Mouse (Mus musculus) kidney, postnatal 0 days (tissue): ENCODE measurements around the gene Bcar1. TPM values are rescaled to one million over a fixed set of nuclear protein-coding genes. Genes with fewer than 3 reads are reported as not detected.

Source experiments
- ATAC-seq: fragments of 200-750 bp; cut with Nextera tagmentation; replicated peaks from 2 replicates; pipeline ENCODE4 v1.8.0; 2017; ENCODE audit warnings: low read depth, moderate number of reproducible peaks, moderate TSS enrichment, moderate library complexity; ENCODE audit not compliant: low FRiP score
- DNase-seq: peaks from one replicate; pipeline ENCODE4 v3.0.0-alpha.2; 2016; ENCODE audit warnings: low spot score
- H3K27ac ChIP-seq: fragments of 300-500 bp; sonication (generic); 2 replicates; pipeline ENCODE4 v1.5.1; 2014; ENCODE audit warnings: mild to moderate bottlenecking
- H3K27me3 ChIP-seq: fragments of 300-500 bp; sonication (generic); 2 replicates; pipeline ENCODE4 v1.6.1; 2014; ENCODE audit warnings: low read length, mixed read lengths; ENCODE audit not compliant: insufficient read depth
- H3K36me3 ChIP-seq: fragments of 300-500 bp; sonication (generic); 2 replicates; pipeline ENCODE4 v1.6.1; 2014; ENCODE audit warnings: low read length, mixed read lengths; ENCODE audit not compliant: insufficient read depth
- H3K4me1 ChIP-seq: fragments of 300-500 bp; sonication (generic); replicated peaks from 2 replicates; pipeline ENCODE4 v1.6.1; 2014; ENCODE audit warnings: antibody characterized with exemption, low read length, mixed read lengths; ENCODE audit not compliant: insufficient read depth
- H3K4me2 ChIP-seq: fragments of 300-500 bp; sonication (generic); 2 replicates; pipeline ENCODE4 v1.6.1; 2014; ENCODE audit warnings: mild to moderate bottlenecking, low read length, moderate library complexity, mixed read lengths
- H3K4me3 ChIP-seq: fragments of 300-500 bp; sonication (generic); replicated peaks from 2 replicates; pipeline ENCODE4 v1.5.1; 2014; ENCODE audit warnings: low read depth, low read length
- H3K9ac ChIP-seq: fragments of 300-500 bp; sonication (generic); 2 replicates; pipeline ENCODE4 v1.6.1; 2014; ENCODE audit warnings: low read depth, low read length
- H3K9me3 ChIP-seq: fragments of 300-500 bp; sonication (generic); replicated peaks from 2 replicates; pipeline ENCODE4 v1.6.1; 2016; ENCODE audit warnings: low read length, inconsistent platforms, mixed read lengths
- CTCF ChIP-seq: IDR thresholded peaks from 2 replicates; pipeline ENCODE4 v1.5.1; 2016; ENCODE audit warnings: antibody characterized with exemption, low read depth, mild to moderate bottlenecking, moderate library complexity
- WGBS: fragments of 180-500 bp; shearing (Covaris S2); extraction: QIAGEN DNeasy Blood & Tissue Kit; methylation state at CpG from one replicate; pipeline ENCODE4 v1.1.7; 2014; 5-methylcytosine and 5-hydroxymethylcytosine counted together
- polyA plus RNA-seq: library from polyadenylated mRNA; unstranded; fragments of >200 nt; fragmentation: Nextera tagmentation; extraction: Ambion mirVana; gene quantifications from 2 replicates; pipeline ENCODE4 v1.2.1, GENCODE M21; 2015

Gene Bcar1
- polyA plus RNA-seq, 1 experiment from 2014 or later, result 49.1 TPM

GRCm38 (mm10) chr8:111760708-111761107, 17.1 kb upstream of the Bcar1 start:
- H3K9me3 ChIP-seq, result no peaks in the 10 kb centered on the region
- no peak overlapping the region for H3K4me2 ChIP-seq
- DNase-seq, result no peak
- WGBS, result 80% methylated on average over 13 of the region's 13 CpGs
- no peaks in the 10 kb centered on the region for H3K27me3 ChIP-seq
- no peak overlapping the region for H3K4me3 ChIP-seq
- no peak overlapping the region for H3K9ac ChIP-seq
- H3K27ac ChIP-seq, result no peak overlapping the region
- no peak for ATAC-seq
- 0 out of 2 replicates have a peak, but pooled peaks cover 4% of the 10 kb centered on the region for H3K36me3 ChIP-seq
- no peak for TF ChIP-seq CTCF
- H3K4me1 ChIP-seq, result no peaks in the 10 kb centered on the region

GRCm38 (mm10) chr8:111758817-111759216, 15.2 kb upstream of the Bcar1 start:
- DNase-seq (no peak), ATAC-seq (no peak)
- H3K4me2 ChIP-seq, result no peak overlapping the region
- H3K9me3 ChIP-seq, result no peaks in the 10 kb centered on the region
- no peak overlapping the region for H3K4me3 ChIP-seq
- H3K4me1 ChIP-seq, result peaks cover 6% of the 10 kb centered on the region; the same call in 1 of the 2 replicates
- 80% methylated on average over 5 of the region's 5 CpGs for WGBS
- no peaks in the 10 kb centered on the region for H3K36me3 ChIP-seq
- no peak overlapping the region for H3K9ac ChIP-seq
- TF ChIP-seq CTCF, result no peak
- no peak overlapping the region for H3K27ac ChIP-seq
- no peaks in the 10 kb centered on the region for H3K27me3 ChIP-seq

GRCm38 (mm10) chr8:111757599-111757998, 14.0 kb upstream of the Bcar1 start:
- no peak for TF ChIP-seq CTCF
- no peak for DNase-seq
- no peaks in the 10 kb centered on the region for H3K36me3 ChIP-seq
- no peak overlapping the region for H3K4me2 ChIP-seq
- H3K4me1 ChIP-seq, result peaks cover 10% of the 10 kb centered on the region; the same call in 1 of the 2 replicates
- H3K27me3 ChIP-seq, result no peaks in the 10 kb centered on the region
- ATAC-seq, result no peak
- H3K9ac ChIP-seq, result no peak overlapping the region
- no peak overlapping the region for H3K27ac ChIP-seq
- WGBS, result 88% methylated on average over 9 of the region's 9 CpGs
- no peak overlapping the region for H3K4me3 ChIP-seq
- no peaks in the 10 kb centered on the region for H3K9me3 ChIP-seq

- Histone ChIP-seq H3K27me3 (no peaks in the 10 kb centered on the region), H3K27ac (no peak overlapping the region), H3K36me3 (no peaks in the 10 kb centered on the region), H3K9ac (no peak overlapping the region), H3K4me3 (no peak overlapping the region), H3K4me2 (no peak overlapping the region), H3K9me3 (no peaks in the 10 kb centered on the region), H3K4me1 (peaks cover 10% of the 10 kb centered on the region; the same call in 1 of the 2 replicates)
- 58% methylated on average over 6 of the region's 6 CpGs for WGBS
- ATAC-seq (no peak), DNase-seq (no peak)
- no peak for TF ChIP-seq CTCF
Measured at GRCm38 (mm10) chr8:111754736-111755135, 11.1 kb upstream of the Bcar1 start.

- H3K36me3 ChIP-seq, result no peaks in the 10 kb centered on the region
- peak; percentile 66 for DNase-seq
- 0 out of 2 replicates have a peak, but pooled peaks have one; percentile 48 for ATAC-seq
- no peak for TF ChIP-seq CTCF
- no peak overlapping the region for H3K4me3 ChIP-seq
- WGBS, result 14% methylated on average over 2 of the region's 2 CpGs
- peak overlapping the region; percentile 64; the same call in 1 of the 2 replicates for H3K27ac ChIP-seq
- H3K4me2 ChIP-seq, result no peak overlapping the region
- peaks cover 10% of the 10 kb centered on the region; the same call in 1 of the 2 replicates for H3K4me1 ChIP-seq
- no peak overlapping the region for H3K9ac ChIP-seq
- no peaks in the 10 kb centered on the region for H3K27me3 ChIP-seq
- no peaks in the 10 kb centered on the region for H3K9me3 ChIP-seq
Measured at GRCm38 (mm10) chr8:111754088-111754487, 10.5 kb upstream of the Bcar1 start.

- ATAC-seq, result no peak
- 46% methylated on average over 6 of the region's 6 CpGs for WGBS
Measured at GRCm38 (mm10) chr8:111748766-111749165, 5.2 kb upstream of the Bcar1 start.

More at GRCm38 (mm10) chr8:111748766-111749165, 5.2 kb upstream of the Bcar1 start:
- no peak for DNase-seq
- Histone ChIP-seq H3K9ac (no peak overlapping the region), H3K4me3 (no peak overlapping the region), H3K4me1 (peaks cover 35% of the 10 kb centered on the region), H3K27me3 (no peaks in the 10 kb centered on the region), H3K4me2 (no peak overlapping the region), H3K27ac (no peak overlapping the region), H3K9me3 (no peaks in the 10 kb centered on the region), H3K36me3 (no peaks in the 10 kb centered on the region)
- no peak for TF ChIP-seq CTCF
